Mouse (Mus musculus): ENCODE measurements at regions not wholly inside any gene's neighbourhood (a gene's known extent, or its start where the extent isn't known, plus 50 kb on each side); places are given as distances from the start of the nearest gene placed in this dataset.

DNA sequence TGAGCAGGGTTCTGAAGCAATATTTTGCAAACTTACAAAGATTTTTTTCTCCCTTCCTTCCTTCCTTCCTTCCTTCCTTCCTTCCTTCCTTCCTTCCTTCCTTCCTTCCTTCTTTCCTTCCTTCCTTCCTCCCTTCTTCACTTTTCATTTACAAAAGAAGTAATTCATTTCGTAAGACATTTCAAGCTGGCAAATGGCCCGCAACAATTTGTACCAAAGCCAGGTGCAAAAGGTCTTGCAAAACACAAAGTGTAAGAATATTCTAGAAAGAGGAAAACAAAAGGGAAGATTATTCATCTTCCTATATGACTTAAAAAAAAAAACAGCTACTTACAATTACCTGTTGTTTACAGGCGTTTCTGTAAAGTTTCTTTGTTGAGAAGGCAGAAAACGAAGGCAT lies 86.3 kb upstream of the Nr2f2 start:
- DNase-seq: no peak

DNA sequence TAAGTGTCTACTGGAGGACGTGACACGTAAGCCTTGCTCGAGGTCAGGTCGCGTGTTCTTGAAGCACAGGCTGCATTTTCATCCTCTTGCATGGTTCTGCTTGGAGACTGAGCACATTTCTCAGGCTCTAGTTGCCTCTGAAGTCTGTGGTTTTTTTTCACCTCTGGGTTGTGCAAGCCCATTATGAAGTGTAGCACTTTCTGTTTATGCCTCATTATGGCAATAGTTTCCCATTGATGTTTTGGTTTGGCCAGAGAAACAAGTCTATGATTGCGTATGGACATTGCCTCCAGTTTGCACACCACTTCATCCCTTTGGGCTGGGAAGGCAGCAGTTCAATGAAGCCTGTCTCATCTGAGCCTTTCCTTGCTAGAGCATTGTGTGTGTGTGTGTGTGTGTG lies 72.4 kb upstream of the Nr2f2 start:
- DNase-seq: no peak

DNA sequence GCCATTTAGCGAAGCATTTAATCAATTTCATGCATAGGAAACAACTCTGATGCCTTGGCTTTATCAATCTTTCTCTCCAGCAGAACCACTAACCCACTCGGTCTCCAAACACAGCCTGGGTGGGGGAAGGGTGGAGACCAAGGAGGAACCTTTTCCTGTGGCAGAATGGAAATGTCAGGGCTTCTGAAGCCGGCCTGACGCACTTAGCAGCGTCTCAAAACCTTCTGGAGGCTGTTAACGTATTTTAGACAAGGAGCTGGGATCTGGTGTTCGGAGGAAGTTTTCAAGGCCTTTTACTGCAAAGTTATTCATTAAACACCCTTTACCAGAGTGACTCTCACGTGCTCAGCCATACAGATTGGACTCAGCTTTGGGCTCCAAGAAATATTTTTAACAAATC lies 67.3 kb upstream of the Nr2f2 start:
- DNase-seq: peak; percentile 51

- no peak for DNase-seq
Measured at GRCm38 (mm10) chr7:70433358-70433757, 66.8 kb upstream of the Nr2f2 start.

DNA sequence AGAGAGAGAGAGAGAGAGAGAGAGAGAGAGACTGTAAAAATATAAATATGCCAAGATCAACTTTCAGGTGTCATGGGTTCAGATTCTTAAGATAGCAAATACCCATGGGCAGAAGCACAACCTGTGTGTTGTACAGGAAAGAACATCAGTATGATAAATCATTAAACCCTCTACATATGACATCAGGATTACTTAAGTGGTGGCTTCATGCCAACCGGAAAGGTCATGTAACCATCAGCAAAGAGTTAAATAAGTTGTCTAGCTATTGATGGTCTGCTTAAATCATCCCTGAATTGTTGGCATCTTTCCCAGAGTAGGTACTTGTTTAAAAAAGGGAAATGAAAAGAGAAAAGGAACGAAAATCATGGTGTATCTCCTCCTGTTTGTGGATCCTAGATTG lies 65.2 kb upstream of the Nr2f2 start:
- no peak for DNase-seq

DNA sequence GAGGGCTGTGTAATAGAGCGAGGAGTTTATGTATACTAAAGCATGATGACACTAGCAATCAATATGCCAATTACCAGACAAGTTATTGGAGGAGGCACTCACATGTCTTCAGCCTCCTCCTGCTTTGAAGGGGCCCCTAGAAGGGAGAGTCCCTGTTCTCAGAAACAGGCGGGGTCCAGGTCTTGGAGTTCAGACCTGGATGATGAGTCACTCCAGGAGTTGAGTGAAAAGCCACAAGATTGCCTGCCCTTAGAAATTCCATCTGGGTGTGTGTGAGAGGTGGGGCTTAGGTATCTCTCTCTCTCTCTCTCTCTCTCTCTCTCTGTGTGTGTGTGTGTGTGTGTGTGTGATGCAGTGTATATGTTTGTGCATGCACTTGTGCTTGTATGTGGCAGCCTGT lies 62.8 kb upstream of the Nr2f2 start:
- DNase-seq: no peak

DNA sequence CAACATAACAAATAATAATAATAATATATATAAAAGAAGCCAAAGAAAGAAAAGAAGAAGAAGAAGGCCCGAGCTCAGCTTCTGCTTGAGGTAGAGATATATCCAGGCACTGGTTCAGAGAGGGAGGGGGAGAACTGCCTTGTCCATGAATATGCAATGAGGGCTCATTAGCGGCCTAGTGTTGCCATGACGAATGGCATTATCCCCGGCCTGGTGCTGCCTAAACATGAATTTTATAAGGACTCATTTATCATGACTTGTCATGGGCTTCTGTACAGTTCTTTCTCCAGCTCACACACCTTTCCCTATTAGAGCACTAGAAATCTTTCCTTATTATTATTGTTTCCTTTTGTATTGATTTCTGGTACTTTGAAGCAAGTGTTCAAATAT lies 57.7 kb upstream of the Nr2f2 start:
- no peak for DNase-seq

DNA sequence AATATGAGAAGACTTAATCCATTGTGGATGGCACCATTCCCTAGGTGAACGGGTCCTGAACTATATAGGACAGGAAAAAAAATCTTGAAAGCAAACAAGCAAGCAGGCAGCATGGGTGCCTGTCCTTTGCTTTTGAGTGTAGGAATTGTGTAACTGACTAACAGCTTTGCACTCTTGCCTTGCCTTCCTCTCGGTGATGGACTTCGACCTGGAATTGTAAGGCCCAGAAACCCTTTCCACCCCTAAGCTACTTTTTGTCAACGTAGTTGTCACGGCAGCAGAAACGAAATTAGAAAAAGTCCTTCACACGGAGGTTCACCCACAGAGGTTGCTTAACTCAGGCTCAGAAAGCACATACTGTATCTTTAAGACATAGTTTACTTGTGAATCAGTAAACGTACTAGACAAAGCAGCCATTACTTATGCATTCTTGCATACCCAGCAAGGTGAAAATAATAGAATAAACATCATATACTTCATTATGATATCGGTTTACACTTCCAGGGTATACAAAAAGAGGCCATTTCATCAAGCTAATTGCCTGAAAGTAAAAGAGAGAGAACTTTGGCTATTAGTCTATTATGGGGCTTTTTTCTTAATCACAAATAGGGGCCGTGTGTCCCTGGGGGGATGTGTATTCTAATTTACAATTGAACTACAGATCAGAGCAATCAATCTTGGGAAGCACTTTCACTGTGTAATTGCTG lies 57.1 kb upstream of the Nr2f2 start:
- no peak for DNase-seq

- DNase-seq: no peak
Measured at GRCm38 (mm10) chr7:70416185-70416941, 49.8 kb upstream of the Nr2f2 start.

All from kidney, adult 11 months (tissue).